Mouse (Mus musculus) CH12.LX (cell line): Measurements from ENCODE around the gene Lpcat1. TPM values are rescaled to one million over a fixed set of nuclear protein-coding genes. Genes with fewer than 3 reads are reported as not detected.

Source experiments
- DNase-seq: peaks from one replicate; pipeline ENCODE4 v3.0.0-alpha.2; 2013; ENCODE audit errors: extremely low read depth
- H3K27ac ChIP-seq: 2 replicates; pipeline ENCODE4 v1.5.1; 2012; ENCODE audit warnings: low read depth, mild to moderate bottlenecking, control low read depth, moderate library complexity; ENCODE audit not compliant: insufficient read depth
- H3K27me3 ChIP-seq: replicated peaks from 2 replicates; pipeline ENCODE3; 2012; ENCODE audit warnings: inconsistent platforms
- H3K36me3 ChIP-seq, 2 experiments: replicated peaks in 1 of 2; 2 replicates each; pipeline versions ENCODE3 to v1.6.1; 2012; ENCODE audit warnings: inconsistent platforms in 1 of 2, low read length in 1 of 2, mild to moderate bottlenecking in 1 of 2, mixed read lengths in 1 of 2, moderate library complexity in 1 of 2; ENCODE audit not compliant: control insufficient read depth in 1 of 2, insufficient read depth in 1 of 2
- H3K4me1 ChIP-seq, 2 experiments: 2 replicates each; pipeline ENCODE4 v1.6.1; 2012; ENCODE audit warnings: inconsistent platforms in 1 of 2, moderate library complexity in 1 of 2; ENCODE audit not compliant: insufficient read depth in 2 of 2, control insufficient read depth in 1 of 2
- H3K4me2 ChIP-seq: 2 replicates; pipeline ENCODE4 v1.6.1; 2012; ENCODE audit warnings: low read depth, mild to moderate bottlenecking, control low read depth; ENCODE audit not compliant: poor library complexity, insufficient read depth, severe bottlenecking
- H3K4me3 ChIP-seq, 3 experiments: fragments of 150-350 bp in 1 of 3; sonication (generic) in 1 of 3; replicated peaks in 1 of 3; 2 replicates each; pipeline versions ENCODE3 to v1.5.1; 2011 to 2012; ENCODE audit warnings: low read depth in 2 of 3, low read length in 2 of 3, mild to moderate bottlenecking in 2 of 3, moderate library complexity in 2 of 3, control low read depth in 1 of 3, improper control_type of control experiment in 1 of 3, inconsistent platforms in 1 of 3, mixed read lengths in 1 of 3; ENCODE audit not compliant: poor library complexity in 1 of 3
- H3K79me2 ChIP-seq: replicated peaks from 2 replicates; pipeline ENCODE4 v1.6.1; 2012; ENCODE audit warnings: mild to moderate bottlenecking, moderate library complexity; ENCODE audit not compliant: control insufficient read depth, poor library complexity, insufficient read depth, severe bottlenecking; ENCODE audit errors: extremely low read depth
- H3K9ac ChIP-seq: 2 replicates; pipeline ENCODE4 v1.6.1; 2012; ENCODE audit warnings: low read depth, mild to moderate bottlenecking, control low read depth, moderate library complexity; ENCODE audit not compliant: insufficient read depth
- H3K9me3 ChIP-seq: replicated peaks from 2 replicates; pipeline ENCODE3; 2012; ENCODE audit warnings: low read length, inconsistent platforms, mixed read lengths
- CHD1 ChIP-seq: IDR thresholded peaks from 2 replicates; pipeline ENCODE4 v1.6.1; 2012; ENCODE audit warnings: low read depth, low read length, improper control_type of control experiment, inconsistent platforms
- CHD2 ChIP-seq: IDR thresholded peaks from 2 replicates; pipeline ENCODE4 v1.6.1; 2011; ENCODE audit warnings: low read length, improper control_type of control experiment
- CTCF ChIP-seq, 2 experiments: IDR thresholded peaks in 1 of 2; conservative IDR thresholded peaks in 1 of 2; 2 replicates each; pipeline ENCODE4 v1.5.1; 2011 to 2012; ENCODE audit warnings: low read depth in 2 of 2, low read length in 2 of 2, improper control_type of control experiment in 1 of 2, inconsistent platforms in 1 of 2, mild to moderate bottlenecking in 1 of 2, moderate library complexity in 1 of 2
- E2F4 ChIP-seq: IDR thresholded peaks from 2 replicates; pipeline ENCODE4 v1.6.1; 2011; ENCODE audit warnings: low read depth, low read length, improper control_type of control experiment; ENCODE audit not compliant: insufficient replicate concordance
- ELF1 ChIP-seq: IDR thresholded peaks from 2 replicates; pipeline ENCODE4 v1.6.1; 2014; ENCODE audit warnings: low read depth, mild to moderate bottlenecking, inconsistent platforms, low read length, improper control_type of control experiment
- EP300 ChIP-seq: IDR thresholded peaks from 2 replicates; pipeline ENCODE4 v1.6.1; 2011; ENCODE audit warnings: low read length, improper control_type of control experiment
- ETS1 ChIP-seq: conservative IDR thresholded peaks from 2 replicates; pipeline ENCODE4 v1.6.1; 2012; ENCODE audit warnings: low read depth, mild to moderate bottlenecking, inconsistent platforms, low read length, improper control_type of control experiment, moderate library complexity
- HCFC1 ChIP-seq: IDR thresholded peaks from 2 replicates; pipeline ENCODE4 v1.6.1; 2012; ENCODE audit warnings: low read depth, mild to moderate bottlenecking, inconsistent platforms, low read length, improper control_type of control experiment
- IRF4 ChIP-seq: IDR thresholded peaks from 2 replicates; pipeline ENCODE4 v1.6.1; 2014; ENCODE audit warnings: low read depth, mild to moderate bottlenecking, inconsistent platforms, low read length, improper control_type of control experiment
- JUND ChIP-seq: conservative IDR thresholded peaks from 2 replicates; pipeline ENCODE4 v1.6.1; 2011; ENCODE audit warnings: low read depth, low read length, improper control_type of control experiment
- KAT2A ChIP-seq: IDR thresholded peaks from 2 replicates; pipeline ENCODE4 v1.6.1; 2012; ENCODE audit warnings: low read length, improper control_type of control experiment, inconsistent platforms; ENCODE audit not compliant: insufficient replicate concordance
- MAX ChIP-seq: IDR thresholded peaks from 2 replicates; pipeline ENCODE4 v1.6.1; 2011; ENCODE audit warnings: low read length, improper control_type of control experiment
- MEF2A ChIP-seq: IDR thresholded peaks from 2 replicates; pipeline ENCODE4 v1.6.1; 2014; ENCODE audit warnings: low read depth, mild to moderate bottlenecking, inconsistent platforms, low read length, improper control_type of control experiment, borderline replicate concordance
- MYC ChIP-seq: IDR thresholded peaks from 2 replicates; pipeline ENCODE4 v1.6.1; 2011; ENCODE audit warnings: low read depth, mild to moderate bottlenecking, improper control_type of control experiment, low read length
- NELFE ChIP-seq: IDR thresholded peaks from 2 replicates; pipeline ENCODE4 v1.6.1; 2011; ENCODE audit warnings: low read depth, low read length, improper control_type of control experiment
- NRF1 ChIP-seq: IDR thresholded peaks from 2 replicates; pipeline ENCODE4 v1.6.1; 2014; ENCODE audit warnings: low read depth, mild to moderate bottlenecking, inconsistent platforms, low read length, improper control_type of control experiment, moderate library complexity
- PAX5 ChIP-seq: IDR thresholded peaks from 2 replicates; pipeline ENCODE4 v1.6.1; 2012; ENCODE audit warnings: low read length, inconsistent platforms, mixed read lengths
- POLR2AphosphoS2 ChIP-seq: IDR thresholded peaks from 2 replicates; pipeline ENCODE4 v1.6.1; 2011; ENCODE audit warnings: low read depth, low read length, improper control_type of control experiment
- RAD21 ChIP-seq: IDR thresholded peaks from 2 replicates; pipeline ENCODE4 v1.6.1; 2011; ENCODE audit warnings: low read depth, mild to moderate bottlenecking, low read length, improper control_type of control experiment, moderate library complexity
- SMC3 ChIP-seq: IDR thresholded peaks from 2 replicates; pipeline ENCODE4 v1.6.1; 2011; ENCODE audit warnings: low read depth, low read length, improper control_type of control experiment
- UBTF ChIP-seq: IDR thresholded peaks from 2 replicates; pipeline ENCODE4 v1.6.1; 2012; ENCODE audit warnings: low read depth, mild to moderate bottlenecking, inconsistent platforms, low read length, improper control_type of control experiment, moderate library complexity
- ZC3H11A ChIP-seq: IDR thresholded peaks from 2 replicates; pipeline ENCODE4 v1.6.1; 2012; ENCODE audit warnings: low read depth, mild to moderate bottlenecking, inconsistent platforms, low read length, improper control_type of control experiment
- ZMIZ1 ChIP-seq: IDR thresholded peaks from 2 replicates; pipeline ENCODE4 v1.6.1; 2012; ENCODE audit warnings: low read depth, mild to moderate bottlenecking, inconsistent platforms, low read length, improper control_type of control experiment
- ZNF384 ChIP-seq: IDR thresholded peaks from 2 replicates; pipeline ENCODE4 v1.6.1; 2012; ENCODE audit warnings: low read depth, low read length, improper control_type of control experiment, inconsistent platforms
- dilution Hi-C: fragments of 300-500 bp; cut with MboI; formaldehyde crosslinking; loops from 2 replicates; pipeline ENCODE4 v1.14.3; 2020; ENCODE audit warnings: low sequenced_read_pairs; ENCODE audit not compliant: extremely low pct_unique_long_range_greater_than_20kb, extremely low pct_ligation_motif_present
- in situ Hi-C: fragments of 300-500 bp; cut with MboI; formaldehyde crosslinking; loops from 3 replicates; pipeline ENCODE4 v1.14.3; 2019; ENCODE audit warnings: low sequenced_read_pairs, low pct_ligation_motif_present, low pct_unique_long_range_greater_than_20kb, mixed read lengths
- polyA plus RNA-seq: library from polyadenylated mRNA; unstranded; fragments of >175 nt; gene quantifications from 2 replicates; pipeline ENCODE4 v1.2.1, GENCODE M21; 2012; ENCODE audit warnings: low read depth; ENCODE audit not compliant: insufficient read length
- total RNA-seq, 2 experiments: library from RNA; depleted of rRNA; stranded (reverse); fragments of 300-350 nt in 1 of 2; fragments of >200 nt in 1 of 2; gene quantifications; 2 replicates each; pipeline ENCODE4 v1.2.3; 2012 to 2014

The Lpcat1 gene
- total and polyA plus RNA-seq, 3 experiments = 22.6 to 36.9 (median 36.2) TPM

GRCm38 (mm10) chr13:73432466-73433149 lies 34.4 kb upstream of the Lpcat1 start:
- Histone ChIP-seq H3K9ac (no peak overlapping the region), H3K4me2 (no peak overlapping the region), H3K27me3 (no peaks in the 10 kb centered on the region), H3K27ac (no peak overlapping the region), H3K79me2 (no peaks in the 10 kb centered on the region), H3K4me3 (no peak overlapping the region), H3K9me3 (no peaks in the 10 kb centered on the region), H3K4me1 (peaks cover 10 to 23% of the 10 kb centered on the region in 2 experiments), H3K36me3 (no peaks in the 10 kb centered on the region)
- TF ChIP-seq E2F4 (no peak), SMC3 (peak; percentile 44), CHD1 (no peak), RAD21 (peak; percentile 41), MYC (no peak), MAX (no peak), CTCF (conservative IDR thresholded peaks at IDR 0.05 in 1 of 2, IDR thresholded peaks at IDR 0.05 in 1 of 2; ENCODE audit: low read depth in 2 of 2, low read length in 2 of 2) (peak in 1 of 2 experiments; percentile 54; a peak in 2 of 4 replicates), JUND (no peak), NELFE (no peak), IRF4 (no peak), KAT2A (no peak), ZC3H11A (no peak), POLR2AphosphoS2 (no peak), EP300 (no peak), ZNF384 (no peak), HCFC1 (no peak)
- in situ Hi-C loops = loop anchor here (5.0 kb wide), 1 partner anchor 75 kb away; no protein-coding TSS in a partner anchor
- DNase-seq = peak; percentile 14
- dilution Hi-C loops = no loop called here

GRCm38 (mm10) chr13:73433681-73434535 lies 33.1 kb upstream of the Lpcat1 start:
- H3K79me2 ChIP-seq = no peaks in the 10 kb centered on the region
- no peaks in the 10 kb centered on the region for H3K36me3 ChIP-seq
- H3K9me3 ChIP-seq = no peaks in the 10 kb centered on the region
- peak; percentile 49 for DNase-seq
- TF ChIP-seq ZNF384 = no peak
- TF ChIP-seq ELF1 = no peak
- TF ChIP-seq CHD2 = peak; percentile 57; the same call in 1 of the 2 replicates
- TF ChIP-seq MEF2A = no peak
- no peak for TF ChIP-seq NELFE
- TF ChIP-seq JUND = no peak
- TF ChIP-seq NRF1 = no peak
- no peak for TF ChIP-seq SMC3
- TF ChIP-seq CTCF (conservative IDR thresholded peaks at IDR 0.05 in 1 of 2, IDR thresholded peaks at IDR 0.05 in 1 of 2; ENCODE audit: low read depth in 2 of 2, low read length in 2 of 2) = no peak
- TF ChIP-seq EP300 = peak; percentile 68
- no peak for TF ChIP-seq RAD21
- no peak for TF ChIP-seq PAX5
- no peak for TF ChIP-seq UBTF
- TF ChIP-seq ZMIZ1 = no peak
- TF ChIP-seq ETS1 = no peak
- TF ChIP-seq IRF4 = peak; percentile 3; the same call in 1 of the 2 replicates
- in situ Hi-C loops = loop anchor here (5.0 kb wide), 1 partner anchor 73 kb away; no protein-coding TSS in a partner anchor
- peaks cover 10 to 23% of the 10 kb centered on the region in 2 experiments for H3K4me1 ChIP-seq
- H3K27me3 ChIP-seq = no peaks in the 10 kb centered on the region
- peak overlapping the region in 1 of 3 experiments; percentile 42 for H3K4me3 ChIP-seq
- no peak overlapping the region for H3K9ac ChIP-seq
- H3K27ac ChIP-seq = no peak overlapping the region
- H3K4me2 ChIP-seq = peak overlapping the region; percentile 38
- dilution Hi-C loops = no loop called here
